Mouse (Mus musculus): Measurements from ENCODE around the gene Lmx1b.

The Lmx1b gene

DNA sequence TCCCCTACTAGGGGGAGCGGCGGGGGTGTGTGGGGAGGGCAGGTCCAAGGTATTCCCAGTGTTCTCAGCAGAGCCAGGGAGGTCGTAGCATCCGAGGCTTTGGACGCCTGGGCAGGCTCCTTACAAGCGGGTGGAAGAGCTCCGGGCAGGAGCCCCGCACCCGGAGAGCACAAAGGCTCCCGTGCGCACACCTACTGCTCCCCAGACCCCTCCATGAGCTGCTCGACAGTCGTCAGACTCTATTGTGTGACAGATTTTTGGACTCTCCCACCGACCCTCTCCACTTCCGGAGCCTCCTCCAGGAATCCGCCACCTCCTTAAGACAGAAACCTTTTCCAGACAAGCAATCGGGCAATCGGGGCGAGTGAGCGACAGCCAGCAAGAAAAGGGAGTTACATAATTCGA is 4.2 kb downstream of the Lmx1b start:
- POLR2A ChIA-PET = interaction anchor here in 1 of 4 experiments (2.0 kb wide), 1 partner anchor 30 kb away, joined by 5 read pairs; no protein-coding TSS in a partner anchor
- CTCF ChIA-PET = interaction anchor here in 1 of 4 experiments (1.3 kb wide), 1 partner anchor 13 kb away, joined by 4 read pairs; no protein-coding TSS in a partner anchor

- CTCF ChIA-PET = interaction anchor here in 2 of 4 experiments (1.3 to 2.0 kb wide), 2 partner anchors 13 to 35 kb away, joined by 4 read pairs; no protein-coding TSS in a partner anchor
- POLR2A ChIA-PET = interaction anchor here in 2 of 4 experiments (0.8 to 2.0 kb wide), 2 partner anchors 9 to 31 kb away, joined by 3 to 5 read pairs; no protein-coding TSS in a partner anchor
Observed at GRCm38 (mm10) chr2:33635323-33636116, 4.8 kb downstream of the Lmx1b start.

DNA sequence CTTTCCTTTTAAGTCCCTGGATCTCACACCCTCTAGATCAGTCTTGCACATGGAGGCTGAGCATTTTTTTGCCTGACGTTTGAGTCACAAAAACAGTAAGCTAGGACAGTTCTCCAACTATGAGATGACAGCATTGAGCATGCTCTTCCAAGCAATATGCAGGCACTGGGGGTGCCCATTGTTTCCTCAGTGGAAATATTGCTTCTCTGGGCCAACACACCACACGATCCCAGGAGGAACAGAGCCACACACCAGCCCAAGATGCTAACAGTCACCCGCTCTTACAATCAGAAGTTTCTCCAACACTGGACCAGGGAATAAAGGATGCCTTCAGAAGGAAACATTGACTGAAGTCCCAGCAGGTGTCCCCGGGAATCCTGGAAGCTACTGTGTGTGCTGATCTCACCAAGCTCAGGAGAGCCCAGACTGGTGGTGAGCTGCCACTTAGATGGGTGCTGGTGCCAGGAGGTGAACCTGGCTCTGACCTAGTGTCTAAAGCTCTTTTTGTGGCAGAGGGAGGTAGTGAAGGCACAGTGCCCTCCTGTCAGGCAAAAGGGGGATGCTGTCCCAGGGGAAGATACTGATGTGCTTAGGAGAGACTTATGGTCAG is 5.7 kb downstream of the Lmx1b start:
- ChIA-PET CTCF (interaction anchor here in 2 of 4 experiments (0.7 to 2.0 kb wide), 3 partner anchors 34 to 209 kb away, joined by 3 to 5 read pairs (median 4); no protein-coding TSS in a partner anchor), POLR2A (interaction anchor here in 2 of 4 experiments (0.8 to 2.0 kb wide), 2 partner anchors 8 to 32 kb away, joined by 3 to 5 read pairs; no protein-coding TSS in a partner anchor)

- POLR2A ChIA-PET = no interaction called here
- CTCF ChIA-PET = interaction anchor here in 2 of 4 experiments (0.7 to 2.0 kb wide), 3 partner anchors 33 to 209 kb away, joined by 3 to 5 read pairs (median 4); no protein-coding TSS in a partner anchor
Observed at GRCm38 (mm10) chr2:33633955-33634354, 6.4 kb downstream of the Lmx1b start.

DNA sequence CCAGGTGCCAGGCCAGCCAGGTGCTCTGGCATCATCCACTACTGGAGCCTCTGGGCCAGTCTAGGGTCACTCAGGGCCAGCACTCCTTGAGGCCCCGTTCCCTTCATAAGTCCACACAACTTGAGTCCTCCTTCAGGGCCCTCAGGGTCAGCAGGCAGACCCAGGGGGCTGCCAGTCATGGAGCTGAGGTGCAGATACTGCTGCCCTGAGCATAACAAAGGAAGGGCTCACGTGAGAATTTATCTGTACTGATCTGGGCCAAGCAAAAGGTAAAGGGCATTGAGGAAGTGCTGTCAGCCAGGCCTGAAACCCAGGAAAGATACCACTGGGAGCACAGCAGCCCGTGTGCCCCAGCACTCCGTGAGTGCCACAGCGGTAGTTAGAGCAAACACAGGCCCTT is 7.1 kb downstream of the Lmx1b start:
- ChIA-PET CTCF (interaction anchor here in 1 of 4 experiments (0.7 to 1.1 kb wide), 2 partner anchors 10 to 49 kb away, joined by 3 to 4 read pairs; no protein-coding TSS in a partner anchor), POLR2A (interaction anchor here in 2 of 4 experiments (0.6 to 1.5 kb wide), 3 partner anchors 10 to 635 kb away, joined by 4 to 7 read pairs (median 4); no protein-coding TSS in a partner anchor)

GRCm38 (mm10) chr2:33632551-33633059 is 7.7 kb downstream of the Lmx1b start:
- CTCF ChIA-PET = interaction anchor here in 2 of 4 experiments (0.6 to 1.1 kb wide), 3 partner anchors 10 to 49 kb away, joined by 3 to 4 read pairs (median 3); no protein-coding TSS in a partner anchor

GRCm38 (mm10) chr2:33631708-33632343 is 8.5 kb downstream of the Lmx1b start:
- POLR2A ChIA-PET = interaction anchor here in 2 of 4 experiments (1.0 to 1.5 kb wide), 2 partner anchors 12 to 671 kb away, joined by 3 to 4 read pairs; partner anchors contain the start of genes Lrsam1 (in 1 of the 2) and Rpl12 (in 1 of the 2)
- CTCF ChIA-PET = interaction anchor here in 3 of 4 experiments (0.6 to 1.3 kb wide), 7 partner anchors 8 to 874 kb away, joined by 3 to 4 read pairs (median 3); no protein-coding TSS in a partner anchor

More at GRCm38 (mm10) chr2:33632551-33633059, 7.7 kb downstream of the Lmx1b start:
- POLR2A ChIA-PET = interaction anchor here in 1 of 4 experiments (1.5 kb wide), 1 partner anchor 11 kb away, joined by 4 read pairs; no protein-coding TSS in a partner anchor

- ChIA-PET CTCF (interaction anchor here (0.6 to 1.3 kb wide), 8 partner anchors 9 to 509 kb away, joined by 3 to 11 read pairs (median 4); no protein-coding TSS in a partner anchor), POLR2A (interaction anchor here (0.7 to 1.9 kb wide), 7 partner anchors 9 to 670 kb away, joined by 3 to 5 read pairs (median 3); partner anchors contain the start of genes Lrsam1 (in 1 of the 4) and Rpl12 (in 1 of the 4))
Observed at GRCm38 (mm10) chr2:33631022-33631707, 9.1 kb downstream of the Lmx1b start.

DNA sequence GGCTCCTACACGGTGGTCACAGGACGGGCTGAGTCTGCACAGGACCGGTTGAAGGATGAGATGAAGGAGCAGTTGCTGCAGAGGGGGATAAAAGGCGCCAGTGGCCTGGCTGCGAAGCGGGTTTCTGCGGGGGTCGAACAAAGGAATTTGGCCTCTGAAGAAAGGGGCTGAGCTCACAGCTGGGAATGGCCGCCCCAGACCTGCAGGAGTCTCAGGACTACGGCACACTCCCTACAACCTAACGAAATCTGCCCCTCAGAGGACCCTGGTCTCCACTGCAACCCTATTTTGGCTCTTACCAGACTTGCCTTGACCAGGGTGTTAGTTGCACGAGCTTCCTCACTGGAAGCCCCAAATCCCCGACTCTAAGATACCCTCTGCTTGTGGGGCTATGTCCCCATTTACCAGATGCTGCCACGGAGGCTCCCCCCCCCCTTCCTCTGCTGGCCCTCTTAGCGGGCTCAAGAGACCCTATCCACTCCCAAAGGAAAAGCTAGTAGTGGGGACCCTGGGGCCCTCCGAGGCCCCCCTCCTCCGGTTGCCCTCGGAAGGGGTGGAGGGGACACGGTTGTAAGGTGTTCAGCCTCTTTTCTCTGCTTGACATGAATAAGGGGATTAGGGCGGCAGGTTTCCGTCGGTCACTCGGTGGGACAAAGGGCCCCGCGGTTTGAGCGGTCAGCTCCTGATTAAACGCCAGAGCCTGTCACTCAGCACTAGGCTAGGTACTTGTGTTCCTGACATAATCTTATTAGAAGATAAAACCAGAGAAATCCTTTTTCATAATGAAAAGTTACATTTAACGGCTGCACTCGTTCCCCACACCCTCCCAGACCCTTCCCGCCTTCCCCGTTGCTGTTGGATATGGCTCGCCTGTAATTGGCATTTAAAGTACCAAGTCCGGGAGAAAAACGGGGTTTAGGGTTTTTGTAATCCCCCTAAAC is 10.0 kb downstream of the Lmx1b start:
- CTCF ChIA-PET = interaction anchor here (0.6 to 1.7 kb wide), 11 partner anchors 8 to 508 kb away, joined by 3 to 18 read pairs (median 3); no protein-coding TSS in a partner anchor
- POLR2A ChIA-PET = interaction anchor here in 3 of 4 experiments (0.5 to 1.9 kb wide), 9 partner anchors 8 to 1493 kb away, joined by 3 to 9 read pairs (median 3); partner anchors contain the start of gene Lmx1b (in 1 of the 3)

GRCm38 (mm10) chr2:33629641-33630040 is 10.7 kb downstream of the Lmx1b start:
- POLR2A ChIA-PET = interaction anchor here in 2 of 4 experiments (0.9 to 1.9 kb wide), 4 partner anchors 9 to 29 kb away, joined by 3 to 9 read pairs (median 5); partner anchors contain the start of gene Lmx1b (in 1 of the 2)
- CTCF ChIA-PET = interaction anchor here in 3 of 4 experiments (0.6 to 1.7 kb wide), 5 partner anchors 9 to 60 kb away, joined by 3 to 18 read pairs (median 4); partner anchors contain the start of gene Lmx1b (in 1 of the 3)

DNA sequence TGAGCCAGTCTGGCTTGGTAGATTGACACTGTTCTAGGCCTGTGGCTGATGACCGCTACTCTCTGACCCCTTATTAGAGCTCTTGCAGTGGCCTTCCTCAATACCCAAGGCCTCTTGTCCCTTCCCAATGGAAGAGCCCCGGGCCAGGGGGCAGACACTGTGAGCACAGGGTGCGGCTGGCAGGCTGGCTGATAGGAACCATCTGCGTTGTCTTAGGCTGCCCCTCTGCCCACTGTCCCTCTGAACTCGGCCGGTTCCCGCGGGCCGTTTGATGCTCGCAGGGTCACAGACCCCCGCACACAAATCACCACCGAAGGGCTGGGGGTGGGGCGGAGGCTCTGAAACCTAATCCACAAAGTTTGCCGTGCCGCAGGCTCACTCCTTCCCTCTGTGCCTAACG is 11.5 kb downstream of the Lmx1b start:
- ChIA-PET POLR2A (interaction anchor here in 2 of 4 experiments (1.0 to 1.2 kb wide), 5 partner anchors 9 to 20 kb away, joined by 3 to 7 read pairs (median 3); partner anchors contain the start of gene Lmx1b (in 1 of the 2)), CTCF (interaction anchor here in 1 of 4 experiments (1.0 to 1.1 kb wide), 2 partner anchors 11 to 59 kb away, joined by 3 to 4 read pairs; partner anchors contain the start of gene Lmx1b)

GRCm38 (mm10) chr2:33627058-33627375 is 13.3 kb downstream of the Lmx1b start:
- CTCF ChIA-PET = interaction anchor here in 3 of 4 experiments (0.6 to 1.4 kb wide), 7 partner anchors 16 to 661 kb away, joined by 3 to 5 read pairs (median 4); no protein-coding TSS in a partner anchor
- POLR2A ChIA-PET = interaction anchor here in 3 of 4 experiments (0.6 to 2.6 kb wide), 9 partner anchors 8 to 298 kb away, joined by 3 to 6 read pairs (median 4); no protein-coding TSS in a partner anchor

DNA sequence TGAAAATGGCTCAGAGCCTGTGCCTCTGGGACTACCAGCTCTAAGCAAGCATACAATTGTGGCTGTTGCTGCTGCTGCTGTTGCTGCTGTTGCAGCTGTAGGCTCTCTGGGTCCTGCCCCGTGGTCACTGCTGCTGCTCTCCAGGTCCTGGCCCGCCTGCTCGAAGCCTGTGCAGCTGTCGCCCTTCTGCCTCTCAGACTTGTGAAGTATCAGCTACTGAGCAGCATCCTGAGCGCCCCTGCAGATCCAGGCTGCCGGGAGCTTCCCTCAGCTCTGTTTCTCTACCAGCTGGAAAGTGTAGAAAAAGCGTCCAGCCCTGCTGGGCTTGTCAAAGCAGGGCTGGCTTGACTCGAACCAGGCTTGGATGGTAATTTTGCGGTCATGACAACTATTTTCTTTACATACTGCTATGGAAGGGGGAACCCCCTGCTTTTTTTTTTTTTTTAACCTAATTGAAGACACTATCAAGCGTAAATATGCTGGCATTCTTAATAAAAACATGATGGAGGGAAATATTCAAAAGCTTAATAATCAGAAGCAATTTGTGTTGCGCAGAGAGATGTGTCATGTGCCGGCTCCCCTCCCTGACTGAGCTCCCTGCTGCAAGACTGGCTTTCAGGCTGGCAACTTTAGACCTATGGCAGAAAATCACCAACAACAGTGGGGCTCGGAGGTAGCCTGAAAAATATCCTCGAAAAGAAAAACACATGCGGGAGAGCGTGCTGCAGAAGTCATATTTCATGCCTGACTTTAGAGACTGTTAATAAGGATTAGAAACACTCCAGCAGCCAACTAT is 13.9 kb downstream of the Lmx1b start:
- ChIA-PET CTCF (interaction anchor here (0.6 to 2.2 kb wide), 12 partner anchors 17 to 1491 kb away, joined by 3 to 6 read pairs (median 4); no protein-coding TSS in a partner anchor), POLR2A (interaction anchor here in 3 of 4 experiments (0.6 to 2.6 kb wide), 11 partner anchors 8 to 297 kb away, joined by 3 to 8 read pairs (median 3); no protein-coding TSS in a partner anchor)

GRCm38 (mm10) chr2:33617670-33618069 is 22.6 kb downstream of the Lmx1b start:
- ChIA-PET CTCF (no interaction called here), POLR2A (interaction anchor here in 2 of 4 experiments (0.6 to 1.3 kb wide), 2 partner anchors 9 to 25 kb away, joined by 3 read pairs; no protein-coding TSS in a partner anchor)

Measured in embryonic stem cell, embryonic (primary cell).